Mouse (Mus musculus): Measurements from ENCODE around the gene Sesn1. TPM values are rescaled to one million over a fixed set of nuclear protein-coding genes. Genes with fewer than 3 reads are reported as not detected.

The Sesn1 gene
- total and polyA plus RNA-seq, 3 experiments: 9.1 to 49.3 (median 30.3) TPM

DNA sequence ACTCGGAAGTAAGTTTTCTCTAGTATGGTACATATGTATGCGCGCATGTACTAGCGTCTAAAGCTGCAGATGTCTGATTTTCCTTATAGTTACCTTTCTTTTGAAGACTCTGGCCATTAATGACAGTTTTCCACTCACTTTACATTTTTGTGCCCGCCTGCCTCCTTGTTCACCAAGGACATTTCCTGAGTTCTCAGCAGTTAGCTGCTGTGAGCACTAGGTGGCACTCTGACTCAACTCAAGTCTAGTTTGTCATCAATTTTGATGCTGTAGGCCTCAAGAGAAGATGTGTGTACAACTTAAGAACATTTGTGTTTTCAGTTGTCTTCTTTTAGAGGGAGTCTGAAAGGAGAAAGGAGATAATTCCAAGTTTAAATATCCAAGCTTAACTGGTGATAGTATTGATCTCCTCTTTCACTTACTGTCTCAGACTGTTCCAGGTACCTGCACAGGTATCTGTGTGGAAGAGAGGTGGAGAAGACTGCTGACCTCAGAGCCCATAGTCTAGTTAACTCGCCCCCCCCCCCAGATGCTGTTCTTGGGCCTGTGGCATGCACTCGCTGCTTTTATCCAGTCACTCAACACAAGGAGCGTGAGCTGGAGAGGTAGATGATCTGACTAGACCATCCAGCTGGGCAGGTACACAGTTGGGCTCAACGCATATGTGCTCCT, 21.3 kb downstream of the Sesn1 start:
- Histone ChIP-seq H3K4me3 (ENCODE audit: low read depth, low read length) (no peak overlapping the region), H3K36me3 (replicated peaks) (no peaks in the 10 kb centered on the region), H3K27me3 (ENCODE audit: insufficient read depth, low read length) (no peaks in the 10 kb centered on the region), H3K9me3 (replicated peaks) (no peaks in the 10 kb centered on the region), H3K4me1 (ENCODE audit: insufficient read depth, low read depth, low read length) (peaks cover 42% of the 10 kb centered on the region)
- DNase-seq (ENCODE audit: low spot score) (peak; percentile 39), ATAC-seq (ENCODE audit: extremely low read depth, insufficient number of reproducible peaks, low FRiP score, poor library complexity, severe bottlenecking) (peak; percentile 28; the same call in 1 of the 2 replicates)
- no peak for TF ChIP-seq TAL1 (conservative IDR thresholded peaks at IDR 0.05; ENCODE audit: low read depth, low read length)
- TF ChIP-seq GATA1 (IDR thresholded peaks at IDR 0.05; ENCODE audit: borderline replicate concordance, low read length): no peak
- no peak for TF ChIP-seq GATA2 (IDR thresholded peaks at IDR 0.05; ENCODE audit: borderline replicate concordance, low read depth, low read length)
- no peak for TF ChIP-seq POLR2AphosphoS5 (IDR thresholded peaks at IDR 0.05; ENCODE audit: insufficient replicate concordance, low read depth, low read length)
- TF ChIP-seq CTCF (IDR thresholded peaks at IDR 0.05; ENCODE audit: low read depth, low read length): peak; percentile 48

DNA sequence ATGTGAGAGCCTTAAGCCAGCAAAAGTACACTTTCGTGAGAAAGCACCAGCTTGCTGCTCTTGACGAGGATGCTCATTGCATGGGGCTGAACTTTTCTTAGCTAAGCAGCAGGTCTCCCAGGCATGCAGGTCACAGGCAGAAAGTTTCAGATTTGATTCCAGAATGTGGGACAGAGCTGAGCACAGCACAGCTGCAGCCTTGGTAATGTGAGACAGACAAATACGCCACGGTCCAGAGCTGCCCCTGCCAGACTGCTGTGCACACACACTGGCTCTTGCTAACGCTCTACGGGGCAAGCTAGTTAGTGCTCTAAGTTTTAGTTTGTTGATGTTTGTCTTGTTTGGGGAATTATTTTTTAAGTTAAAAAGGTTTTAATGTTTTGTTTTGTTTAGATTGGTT, 22.5 kb downstream of the Sesn1 start:
- DNase-seq (ENCODE audit: low spot score) (no peak), ATAC-seq (ENCODE audit: extremely low read depth, insufficient number of reproducible peaks, low FRiP score, poor library complexity, severe bottlenecking) (no peak)
- Histone ChIP-seq H3K9me3 (replicated peaks) (peaks cover 5% of the 10 kb centered on the region), H3K4me3 (ENCODE audit: low read depth, low read length) (no peak overlapping the region), H3K4me1 (ENCODE audit: insufficient read depth, low read depth, low read length) (peaks cover 42% of the 10 kb centered on the region), H3K27me3 (ENCODE audit: insufficient read depth, low read length) (no peaks in the 10 kb centered on the region), H3K36me3 (replicated peaks) (peaks cover 4% of the 10 kb centered on the region)
- no peak for TF ChIP-seq TAL1 (conservative IDR thresholded peaks at IDR 0.05; ENCODE audit: low read depth, low read length)
- TF ChIP-seq POLR2AphosphoS5 (IDR thresholded peaks at IDR 0.05; ENCODE audit: insufficient replicate concordance, low read depth, low read length): no peak
- no peak for TF ChIP-seq GATA1 (IDR thresholded peaks at IDR 0.05; ENCODE audit: borderline replicate concordance, low read length)
- no peak for TF ChIP-seq GATA2 (IDR thresholded peaks at IDR 0.05; ENCODE audit: borderline replicate concordance, low read depth, low read length)
- TF ChIP-seq CTCF (IDR thresholded peaks at IDR 0.05; ENCODE audit: low read depth, low read length): no peak

DNA sequence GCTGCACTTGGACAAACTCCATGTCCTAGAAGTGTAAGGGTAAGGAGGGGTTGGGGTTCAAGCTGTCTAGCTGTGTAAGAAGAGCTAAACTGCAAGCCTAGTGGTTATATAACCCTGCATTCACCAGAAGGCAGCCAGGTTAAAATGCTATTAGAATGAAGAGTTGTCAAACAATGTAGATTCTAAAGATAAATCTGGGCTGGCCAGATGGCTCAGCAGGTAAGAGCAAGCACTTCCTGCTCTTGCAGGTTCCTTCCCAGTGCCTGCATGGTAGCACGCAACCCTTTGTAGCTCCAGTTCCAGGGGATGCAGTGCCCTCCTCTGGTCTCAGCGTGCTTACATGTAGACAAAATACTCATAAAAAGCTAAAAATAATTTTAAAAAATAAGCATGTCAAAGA, 24.4 kb downstream of the Sesn1 start:
- Histone ChIP-seq H3K4me1 (ENCODE audit: insufficient read depth, low read depth, low read length) (peaks cover 42% of the 10 kb centered on the region), H3K4me3 (ENCODE audit: low read depth, low read length) (no peak overlapping the region), H3K36me3 (replicated peaks) (peaks cover 7% of the 10 kb centered on the region), H3K27me3 (ENCODE audit: insufficient read depth, low read length) (no peaks in the 10 kb centered on the region), H3K9me3 (replicated peaks) (peaks cover 5% of the 10 kb centered on the region)
- ATAC-seq (ENCODE audit: extremely low read depth, insufficient number of reproducible peaks, low FRiP score, poor library complexity, severe bottlenecking) (no peak), DNase-seq (ENCODE audit: low spot score) (no peak)
- TF ChIP-seq CTCF (IDR thresholded peaks at IDR 0.05; ENCODE audit: low read depth, low read length): no peak
- no peak for TF ChIP-seq GATA2 (IDR thresholded peaks at IDR 0.05; ENCODE audit: borderline replicate concordance, low read depth, low read length)
- TF ChIP-seq POLR2AphosphoS5 (IDR thresholded peaks at IDR 0.05; ENCODE audit: insufficient replicate concordance, low read depth, low read length): no peak
- TF ChIP-seq TAL1 (conservative IDR thresholded peaks at IDR 0.05; ENCODE audit: low read depth, low read length): no peak
- TF ChIP-seq GATA1 (IDR thresholded peaks at IDR 0.05; ENCODE audit: borderline replicate concordance, low read length): no peak

DNA sequence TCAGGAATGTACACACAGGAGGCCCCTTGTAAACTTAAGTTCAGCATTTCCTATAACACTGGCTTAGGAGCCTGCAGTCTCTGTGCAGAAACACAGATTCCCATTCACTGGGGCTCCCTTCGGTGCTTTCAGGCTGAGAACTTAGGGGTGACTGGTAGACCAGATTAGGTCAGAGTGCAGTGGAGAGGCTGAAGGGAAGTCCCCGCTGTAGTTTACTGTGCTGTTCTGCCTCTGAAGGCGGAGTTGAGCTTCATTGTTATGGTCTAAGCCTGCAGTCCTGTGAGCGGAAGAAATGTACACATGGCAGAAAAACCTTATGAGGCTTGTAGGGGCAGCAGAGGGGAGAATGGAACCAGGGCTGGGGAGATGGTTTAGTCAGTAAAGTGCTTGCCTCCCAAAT, 29.2 kb downstream of the Sesn1 start:
- Histone ChIP-seq H3K27me3 (ENCODE audit: insufficient read depth, low read length) (no peaks in the 10 kb centered on the region), H3K9me3 (replicated peaks) (peaks cover 5% of the 10 kb centered on the region), H3K36me3 (replicated peaks) (peaks cover 7% of the 10 kb centered on the region), H3K4me3 (ENCODE audit: low read depth, low read length) (no peak overlapping the region; the same call in 1 of the 2 replicates), H3K4me1 (ENCODE audit: insufficient read depth, low read depth, low read length) (peaks cover 36% of the 10 kb centered on the region)
- TF ChIP-seq TAL1 (conservative IDR thresholded peaks at IDR 0.05; ENCODE audit: low read depth, low read length): no peak
- no peak for TF ChIP-seq GATA1 (IDR thresholded peaks at IDR 0.05; ENCODE audit: borderline replicate concordance, low read length)
- no peak for TF ChIP-seq CTCF (IDR thresholded peaks at IDR 0.05; ENCODE audit: low read depth, low read length)
- TF ChIP-seq POLR2AphosphoS5 (IDR thresholded peaks at IDR 0.05; ENCODE audit: insufficient replicate concordance, low read depth, low read length): no peak
- no peak for TF ChIP-seq GATA2 (IDR thresholded peaks at IDR 0.05; ENCODE audit: borderline replicate concordance, low read depth, low read length)
- ATAC-seq (ENCODE audit: extremely low read depth, insufficient number of reproducible peaks, low FRiP score, poor library complexity, severe bottlenecking) (peak; percentile 8; the same call in 1 of the 2 replicates), DNase-seq (ENCODE audit: low spot score) (no peak)

DNA sequence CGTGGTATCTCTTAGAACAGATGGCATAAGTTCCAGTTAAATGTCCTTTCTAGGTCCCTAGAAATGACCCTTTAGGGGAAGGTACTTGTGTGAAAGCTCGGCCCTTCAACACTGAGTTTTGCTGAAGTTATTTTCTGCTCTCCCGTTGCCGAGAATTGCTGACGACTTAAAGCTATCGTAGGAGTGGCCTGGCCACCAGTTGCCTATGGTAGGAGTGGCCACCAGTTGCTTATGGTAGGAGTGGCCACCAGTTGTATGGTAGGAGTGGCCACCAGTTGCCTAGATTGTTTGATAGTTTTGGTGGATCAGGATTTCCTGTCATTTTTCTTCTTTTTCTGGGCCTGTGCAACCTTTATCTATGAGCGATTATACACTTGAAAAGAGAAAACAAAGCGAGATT, 38.0 kb downstream of the Sesn1 start:
- H3K4me1 ChIP-seq (ENCODE audit: insufficient read depth, low read depth, low read length): peaks cover 30% of the 10 kb centered on the region
- ATAC-seq (ENCODE audit: extremely low read depth, insufficient number of reproducible peaks, low FRiP score, poor library complexity, severe bottlenecking) (peak; percentile 80), DNase-seq (ENCODE audit: low spot score) (no peak)
- TF ChIP-seq POLR2AphosphoS5 (IDR thresholded peaks at IDR 0.05; ENCODE audit: insufficient replicate concordance, low read depth, low read length): no peak
- no peak for TF ChIP-seq GATA2 (IDR thresholded peaks at IDR 0.05; ENCODE audit: borderline replicate concordance, low read depth, low read length)
- no peak for TF ChIP-seq TAL1 (conservative IDR thresholded peaks at IDR 0.05; ENCODE audit: low read depth, low read length)
- no peak for TF ChIP-seq GATA1 (IDR thresholded peaks at IDR 0.05; ENCODE audit: borderline replicate concordance, low read length)
- TF ChIP-seq CTCF (IDR thresholded peaks at IDR 0.05; ENCODE audit: low read depth, low read length): no peak
- H3K9me3 ChIP-seq (replicated peaks): no peaks in the 10 kb centered on the region
- H3K27me3 ChIP-seq (ENCODE audit: insufficient read depth, low read length): no peaks in the 10 kb centered on the region
- no peaks in the 10 kb centered on the region for H3K36me3 ChIP-seq (replicated peaks)
- H3K4me3 ChIP-seq (ENCODE audit: low read depth, low read length): no peak overlapping the region; the same call in 1 of the 2 replicates

DNA sequence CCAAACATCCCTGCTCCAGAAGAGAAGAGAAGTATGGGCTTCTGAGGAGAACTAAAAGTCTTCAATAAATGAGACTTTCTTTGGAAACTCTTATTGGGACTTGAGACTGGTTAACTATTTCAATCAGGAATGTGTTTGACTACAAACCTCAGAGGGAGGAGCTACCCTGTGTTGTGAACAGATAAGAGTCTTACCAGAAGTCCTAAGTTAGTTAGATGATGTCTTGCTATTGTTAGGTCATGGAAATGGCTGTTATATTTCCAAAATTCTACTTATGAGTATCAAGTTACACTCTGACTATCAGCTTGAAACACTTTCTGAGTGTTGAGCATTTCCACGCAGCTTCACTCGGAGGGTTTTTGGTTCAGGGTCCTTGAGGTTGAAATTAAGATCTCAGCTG, 39.0 kb downstream of the Sesn1 start:
- H3K4me3 ChIP-seq (ENCODE audit: low read depth, low read length): peak overlapping the region; percentile 64
- no peaks in the 10 kb centered on the region for H3K9me3 ChIP-seq (replicated peaks)
- H3K4me1 ChIP-seq (ENCODE audit: insufficient read depth, low read depth, low read length): peaks cover 30% of the 10 kb centered on the region
- peak; percentile 59 for TF ChIP-seq TAL1 (conservative IDR thresholded peaks at IDR 0.05; ENCODE audit: low read depth, low read length)
- no peak for TF ChIP-seq CTCF (IDR thresholded peaks at IDR 0.05; ENCODE audit: low read depth, low read length)
- peak; percentile 68 for ATAC-seq (ENCODE audit: extremely low read depth, insufficient number of reproducible peaks, low FRiP score, poor library complexity, severe bottlenecking)
- H3K27me3 ChIP-seq (ENCODE audit: insufficient read depth, low read length): no peaks in the 10 kb centered on the region
- DNase-seq (ENCODE audit: low spot score): peak; percentile 36
- no peaks in the 10 kb centered on the region for H3K36me3 ChIP-seq (replicated peaks)

Measured in G1E (cell line).